In genomic region chr10:60721640-60722039, GRCm38 (mm10) we compare ENCODE assay signal across 25 mouse cellular contexts. TPM values are rescaled to one million over a fixed set of nuclear protein-coding genes. Genes with fewer than 3 reads are reported as not detected.
DNase-seq lines count a peak whose midpoint lies in the region; ATAC-seq and TF ChIP-seq lines count a peak whose summit lies in the region.
"Had no signal": no experiment of that assay in that cellular context is flagged by ENCODE, and none has a peak within 500 bp of the region (broad histone marks: within the 10 kb centered on the region; RNA-seq: fewer than 3 reads in every experiment).

No protein-coding gene starts in this region.

- no peak overlapping the region for H3K4me3 ChIP-seq in forebrain, embryonic 12.5 days (replicated peaks)
- no peak overlapping the region for H3K4me3 ChIP-seq in forebrain, embryonic 10.5 days
- no peak overlapping the region for H3K4me3 ChIP-seq in midbrain, embryonic 14.5 days (replicated peaks; ENCODE audit: low read depth, low read length)
- no peak overlapping the region for H3K4me3 ChIP-seq in midbrain, embryonic 10.5 days
- H3K4me3 ChIP-seq in midbrain, embryonic 16.5 days (ENCODE audit: low read depth, low read length), result no peak overlapping the region
- H3K4me3 ChIP-seq: embryonic facial prominence, embryonic 10.5 days; embryonic facial prominence, embryonic 15.5 days; heart, adult 2 months; heart, embryonic 12.5 days; liver, embryonic 12.5 days had no signal

- H3K9ac ChIP-seq in forebrain, embryonic 12.5 days, result no peak overlapping the region
- H3K9ac ChIP-seq in midbrain, embryonic 14.5 days (replicated peaks; ENCODE audit: low read length), result no peak overlapping the region
- no peak overlapping the region for H3K9ac ChIP-seq in midbrain, embryonic 16.5 days (ENCODE audit: low read depth, low read length)
- H3K9ac ChIP-seq: embryonic facial prominence, embryonic 15.5 days; heart, embryonic 12.5 days; liver, embryonic 12.5 days; liver, postnatal 0 days had no signal

- 0 out of 2 replicates have a peak overlapping the region, but pooled peaks have one; percentile 4 for H3K4me2 ChIP-seq in forebrain, embryonic 12.5 days
- no peak overlapping the region for H3K4me2 ChIP-seq in midbrain, embryonic 14.5 days (ENCODE audit: low read length)
- no peak overlapping the region for H3K4me2 ChIP-seq in midbrain, embryonic 16.5 days (ENCODE audit: low read length)
- H3K4me2 ChIP-seq: embryonic facial prominence, embryonic 15.5 days; heart, embryonic 12.5 days; liver, embryonic 12.5 days had no signal

- H3K4me1 ChIP-seq in forebrain, embryonic 12.5 days, result peaks cover 14% of the 10 kb centered on the region; the same call in 1 of the 2 replicates
- H3K4me1 ChIP-seq in forebrain, embryonic 10.5 days, result peaks cover 11% of the 10 kb centered on the region; the same call in 1 of the 2 replicates
- H3K4me1 ChIP-seq in midbrain, embryonic 14.5 days (ENCODE audit: control insufficient read depth, insufficient read depth, low read length), result 0 out of 2 replicates have a peak, but pooled peaks cover 10% of the 10 kb centered on the region
- H3K4me1 ChIP-seq in midbrain, embryonic 10.5 days, result peaks cover 12% of the 10 kb centered on the region
- H3K4me1 ChIP-seq in midbrain, embryonic 16.5 days (ENCODE audit: control insufficient read depth, insufficient read depth, low read length), result no peaks in the 10 kb centered on the region
- H3K4me1 ChIP-seq: embryonic facial prominence, embryonic 15.5 days; heart, embryonic 12.5 days; liver, embryonic 12.5 days had no signal

- H3K9me3 ChIP-seq in forebrain, embryonic 12.5 days, result no peaks in the 10 kb centered on the region
- H3K9me3 ChIP-seq in forebrain, embryonic 10.5 days, result no peaks in the 10 kb centered on the region
- no peaks in the 10 kb centered on the region for H3K9me3 ChIP-seq in midbrain, embryonic 14.5 days (ENCODE audit: control insufficient read depth, low read length)
- no peaks in the 10 kb centered on the region for H3K9me3 ChIP-seq in midbrain, embryonic 10.5 days (replicated peaks)
- H3K9me3 ChIP-seq in midbrain, embryonic 16.5 days (replicated peaks; ENCODE audit: control insufficient read depth, low read length, poor library complexity, severe bottlenecking), result no peaks in the 10 kb centered on the region
- H3K9me3 ChIP-seq: embryonic facial prominence, embryonic 10.5 days; embryonic facial prominence, embryonic 15.5 days; heart, embryonic 12.5 days; liver, embryonic 12.5 days had no signal

- TF ChIP-seq CTCF in brain, embryonic 14.5 days (IDR thresholded peaks at IDR 0.05; ENCODE audit: borderline replicate concordance, extremely low read depth, insufficient read depth, insufficient read length), result no peak

- no peaks in the 10 kb centered on the region; the same call in 1 of the 2 replicates for H3K27me3 ChIP-seq in forebrain, embryonic 12.5 days
- peaks cover 15% of the 10 kb centered on the region; the same call in 1 of the 2 replicates for H3K27me3 ChIP-seq in forebrain, embryonic 10.5 days (ENCODE audit: poor library complexity, severe bottlenecking)
- H3K27me3 ChIP-seq in midbrain, embryonic 14.5 days (ENCODE audit: control insufficient read depth, insufficient read depth, low read length), result no peaks in the 10 kb centered on the region
- peaks cover 27% of the 10 kb centered on the region for H3K27me3 ChIP-seq in midbrain, embryonic 10.5 days (ENCODE audit: low read depth, poor library complexity, severe bottlenecking)
- H3K27me3 ChIP-seq in midbrain, embryonic 16.5 days (ENCODE audit: control insufficient read depth, insufficient read depth, low read depth, low read length), result no peaks in the 10 kb centered on the region
- H3K27me3 ChIP-seq: embryonic facial prominence, embryonic 15.5 days; heart, embryonic 12.5 days; liver, embryonic 12.5 days had no signal

- TF ChIP-seq POLR2A in brain, embryonic 14.5 days (IDR thresholded peaks at IDR 0.05; ENCODE audit: borderline replicate concordance, extremely low read depth, insufficient read depth, insufficient read length, poor library complexity, severe bottlenecking), result no peak

- no peaks in the 10 kb centered on the region for H3K36me3 ChIP-seq in forebrain, embryonic 12.5 days (replicated peaks)
- H3K36me3 ChIP-seq in forebrain, embryonic 10.5 days (replicated peaks), result no peaks in the 10 kb centered on the region
- H3K36me3 ChIP-seq in midbrain, embryonic 14.5 days (ENCODE audit: control insufficient read depth, insufficient read depth, low read length), result no peaks in the 10 kb centered on the region
- H3K36me3 ChIP-seq in midbrain, embryonic 10.5 days, result no peaks in the 10 kb centered on the region
- no peaks in the 10 kb centered on the region for H3K36me3 ChIP-seq in midbrain, embryonic 16.5 days (ENCODE audit: control insufficient read depth, insufficient read depth, low read length)

- H3K27ac ChIP-seq in forebrain, embryonic 12.5 days, result no peak overlapping the region
- no peak overlapping the region for H3K27ac ChIP-seq in forebrain, embryonic 10.5 days
- 0 out of 2 replicates have a peak overlapping the region, but pooled peaks have one; percentile 41 for H3K27ac ChIP-seq in midbrain, embryonic 14.5 days (replicated peaks; ENCODE audit: low read depth, low read length)
- no peak overlapping the region for H3K27ac ChIP-seq in midbrain, embryonic 10.5 days (replicated peaks)
- H3K27ac ChIP-seq in midbrain, embryonic 16.5 days (ENCODE audit: low read length), result no peak overlapping the region
- H3K27ac ChIP-seq: embryonic facial prominence, embryonic 10.5 days; embryonic facial prominence, embryonic 15.5 days; heart, adult 2 months; kidney, postnatal 0 days; liver, embryonic 12.5 days had no signal

- DNase-seq in forebrain, embryonic 10.5 days (ENCODE audit: extremely low spot score, low spot score), result no peak
- DNase-seq in midbrain, embryonic 14.5 days, result peak; percentile 45
- DNase-seq in midbrain, embryonic 10.5 days (ENCODE audit: low spot score), result no peak
- peak; percentile 65 for DNase-seq in brain, embryonic 14.5 days (ENCODE audit: low read depth)
- DNase-seq in frontal cortex, postnatal 14 days (ENCODE audit: low spot score in 2 of 2), result no peak
- DNase-seq: adrenal gland, postnatal 25 days; cerebellum, adult 18-20 months; cerebellum, postnatal 14 days; heart, adult 2 months; kidney, adult 8-10 months; layer of hippocampus, postnatal 36 days; left cerebral cortex, postnatal 4 days; liver, postnatal 0 days; lung, postnatal 36 days; retina, postnatal 1 day; right cerebral cortex, postnatal 14 days; thymus, postnatal 25 days had no signal

- no peak for ATAC-seq in forebrain, embryonic 12.5 days (ENCODE audit: low FRiP score)
- ATAC-seq in midbrain, embryonic 14.5 days (ENCODE audit: low FRiP score, low TSS enrichment), result no peak
- peak; percentile 22; the same call in 1 of the 2 replicates for ATAC-seq in midbrain, embryonic 16.5 days
- ATAC-seq: intestine, embryonic 16.5 days; liver, embryonic 12.5 days; liver, postnatal 0 days had no signal

- 30% methylated on average over 12 of the region's 12 CpGs for WGBS in forebrain, embryonic 12.5 days
- 60% methylated on average over 12 of the region's 12 CpGs for WGBS in forebrain, embryonic 10.5 days
- WGBS in midbrain, embryonic 14.5 days, result 36% methylated on average over 12 of the region's 12 CpGs
- 52% methylated on average over 12 of the region's 12 CpGs for WGBS in midbrain, embryonic 10.5 days
- WGBS in midbrain, embryonic 16.5 days, result 19% methylated on average over 12 of the region's 12 CpGs

RNA-seq across cellular contexts. Expression of gene Cdh23, which starts 25.4 kb away (rescaled TPM):
- polyA plus RNA-seq in forebrain, embryonic 12.5 days (2016; fragmentation: Nextera tagmentation; extraction: Ambion mirVana), result 1.6 and 2.5 TPM in 2 replicates
- 0.27 and 0.32 TPM in 2 replicates for polyA plus RNA-seq in forebrain, embryonic 10.5 days (2016; fragmentation: Nextera tagmentation; extraction: Ambion mirVana)
- polyA plus RNA-seq in midbrain, embryonic 14.5 days (2014; fragmentation: Nextera tagmentation; extraction: Ambion mirVana), result 4.8 and 5.0 TPM in 2 replicates
- 0.53 TPM in 2 replicates for polyA plus RNA-seq in midbrain, embryonic 10.5 days (2016; fragmentation: Nextera tagmentation; extraction: Ambion mirVana)
- polyA plus RNA-seq in brain, embryonic 14.5 days (2012; rRNA removed), result 4.3 and 9.0 TPM in 2 replicates
- polyA plus RNA-seq in midbrain, embryonic 16.5 days (2015; fragmentation: Nextera tagmentation; extraction: Ambion mirVana), result 4.7 and 7.7 TPM in 2 replicates

RNA-seq across cellular contexts. Expression of gene Slc29a3, which starts 31.0 kb away (rescaled TPM):
- 9.6 and 10.3 TPM in 2 replicates for polyA plus RNA-seq in forebrain, embryonic 12.5 days (2016; fragmentation: Nextera tagmentation; extraction: Ambion mirVana)
- polyA plus RNA-seq in forebrain, embryonic 10.5 days (2016; fragmentation: Nextera tagmentation; extraction: Ambion mirVana), result 6.3 and 7.1 TPM in 2 replicates
- polyA plus RNA-seq in midbrain, embryonic 14.5 days (2014; fragmentation: Nextera tagmentation; extraction: Ambion mirVana), result 4.8 and 8.5 TPM in 2 replicates
- polyA plus RNA-seq in midbrain, embryonic 10.5 days (2016; fragmentation: Nextera tagmentation; extraction: Ambion mirVana), result 8.4 and 12.8 TPM in 2 replicates
- 8.8 and 11.1 TPM in 2 replicates for polyA plus RNA-seq in brain, embryonic 14.5 days (2012; rRNA removed)
- polyA plus RNA-seq in midbrain, embryonic 16.5 days (2015; fragmentation: Nextera tagmentation; extraction: Ambion mirVana), result 9.8 and 10.3 TPM in 2 replicates

Comparison
In these comparisons a context has a peak if more than half of its experiments do, and no peak if none do; other contexts are left out.
1. DNase-seq: peak in midbrain, embryonic 14.5 days (single experiment) and brain, embryonic 14.5 days (single experiment); none in forebrain, embryonic 10.5 days (single experiment), midbrain, embryonic 10.5 days (single experiment) and frontal cortex, postnatal 14 days (0 of 2).